Mouse (Mus musculus): ENCODE data around the gene Abhd17a. TPM values are rescaled to one million over a fixed set of nuclear protein-coding genes. Genes with fewer than 3 reads are reported as not detected.

Gene Abhd17a
- polyA plus RNA-seq, 1 experiment from 2014 or later, result 105 TPM

- no peak overlapping the region for H3K27ac ChIP-seq (ENCODE audit: low read length)
- H3K36me3 ChIP-seq (ENCODE audit: insufficient read depth, low read length), result no peaks in the 10 kb centered on the region
- WGBS, result 93% methylated on average over 29 of the region's 29 CpGs
- no peak overlapping the region for H3K9ac ChIP-seq (replicated peaks; ENCODE audit: low read depth)
- no peaks in the 10 kb centered on the region for H3K9me3 ChIP-seq (ENCODE audit: low read length)
- DNase-seq (ENCODE audit: low spot score) (no peak), ATAC-seq (no peak)
- H3K4me3 ChIP-seq (ENCODE audit: low read depth, low read length), result no peak overlapping the region
- no peaks in the 10 kb centered on the region for H3K27me3 ChIP-seq (replicated peaks; ENCODE audit: insufficient read depth, low read length)
- H3K4me1 ChIP-seq (ENCODE audit: insufficient read depth, low read depth, low read length), result peaks cover 11% of the 10 kb centered on the region; the same call in 1 of the 2 replicates
- no peak for TF ChIP-seq CTCF (IDR thresholded peaks at IDR 0.05)
- no peak for TF ChIP-seq EP300 (IDR thresholded peaks at IDR 0.05)
- no peak overlapping the region for H3K4me2 ChIP-seq (replicated peaks; ENCODE audit: low read depth, low read length)
Observed at GRCm38 (mm10) chr10:80568876-80569275, 21.3 kb downstream of the Abhd17a start.

GRCm38 (mm10) chr10:80566375-80567092, 23.6 kb downstream of the Abhd17a start:
- H3K27me3 ChIP-seq (replicated peaks; ENCODE audit: insufficient read depth, low read length), result no peaks in the 10 kb centered on the region
- H3K9ac ChIP-seq (replicated peaks; ENCODE audit: low read depth), result no peak overlapping the region
- peaks cover 14% of the 10 kb centered on the region; the same call in 1 of the 2 replicates for H3K4me1 ChIP-seq (ENCODE audit: insufficient read depth, low read depth, low read length)
- DNase-seq (ENCODE audit: low spot score) (peak; percentile 84), ATAC-seq (peak; percentile 48)
- peak; percentile 97 for TF ChIP-seq CTCF (IDR thresholded peaks at IDR 0.05)
- TF ChIP-seq EP300 (IDR thresholded peaks at IDR 0.05), result no peak
- no peak overlapping the region for H3K27ac ChIP-seq (ENCODE audit: low read length)
- 30% methylated on average over 17 of the region's 17 CpGs for WGBS
- no peak overlapping the region for H3K4me3 ChIP-seq (ENCODE audit: low read depth, low read length)
- no peaks in the 10 kb centered on the region for H3K36me3 ChIP-seq (ENCODE audit: insufficient read depth, low read length)
- no peaks in the 10 kb centered on the region for H3K9me3 ChIP-seq (ENCODE audit: low read length)
- H3K4me2 ChIP-seq (replicated peaks; ENCODE audit: low read depth, low read length), result no peak overlapping the region

GRCm38 (mm10) chr10:80561116-80561944, 28.8 kb downstream of the Abhd17a start, which contains the start of gene Rexo1:
Gene Rexo1 (minus strand): TSS chr10:80561560.
- TF ChIP-seq CTCF (IDR thresholded peaks at IDR 0.05) (peak; percentile 89), EP300 (IDR thresholded peaks at IDR 0.05) (peak; percentile 79)
- peak within 1 kb of the TSS; percentile 79 for H3K4me2 ChIP-seq (replicated peaks; ENCODE audit: low read depth, low read length)
- H3K36me3 ChIP-seq (ENCODE audit: insufficient read depth, low read length), result no peaks in the 10 kb centered on the region
- peak; percentile 88 for ATAC-seq
- WGBS, result 1% methylated on average over 71 of the region's 72 CpGs
- H3K4me1 ChIP-seq (ENCODE audit: insufficient read depth, low read depth, low read length), result peaks cover 23% of the 10 kb centered on the region; the same call in 1 of the 2 replicates
- H3K27me3 ChIP-seq (replicated peaks; ENCODE audit: insufficient read depth, low read length), result no peaks in the 10 kb centered on the region
- peak within 1 kb of the TSS; percentile 93 for H3K9ac ChIP-seq (replicated peaks; ENCODE audit: low read depth)
- DNase-seq (ENCODE audit: low spot score), result peak; percentile 96
- peak within 1 kb of the TSS; percentile 90 for H3K27ac ChIP-seq (ENCODE audit: low read length)
- no peaks in the 10 kb centered on the region for H3K9me3 ChIP-seq (ENCODE audit: low read length)
- peak within 1 kb of the TSS; percentile 99 for H3K4me3 ChIP-seq (ENCODE audit: low read depth, low read length)

GRCm38 (mm10) chr10:80560621-80561020, 29.5 kb downstream of the Abhd17a start:
- ATAC-seq, result no peak
- peak overlapping the region; percentile 99 for H3K4me3 ChIP-seq (ENCODE audit: low read depth, low read length)
- H3K4me1 ChIP-seq (ENCODE audit: insufficient read depth, low read depth, low read length), result peaks cover 23% of the 10 kb centered on the region; the same call in 1 of the 2 replicates
- no peaks in the 10 kb centered on the region for H3K27me3 ChIP-seq (replicated peaks; ENCODE audit: insufficient read depth, low read length)
- H3K9me3 ChIP-seq (ENCODE audit: low read length), result no peaks in the 10 kb centered on the region
- WGBS, result 1% methylated on average over 13 of the region's 13 CpGs
- no peaks in the 10 kb centered on the region for H3K36me3 ChIP-seq (ENCODE audit: insufficient read depth, low read length)
- peak; percentile 50 for DNase-seq (ENCODE audit: low spot score)
- peak overlapping the region; percentile 79 for H3K4me2 ChIP-seq (replicated peaks; ENCODE audit: low read depth, low read length)
- no peak for TF ChIP-seq CTCF (IDR thresholded peaks at IDR 0.05)
- TF ChIP-seq EP300 (IDR thresholded peaks at IDR 0.05), result no peak
- H3K27ac ChIP-seq (ENCODE audit: low read length), result no peak overlapping the region
- peak overlapping the region; percentile 93 for H3K9ac ChIP-seq (replicated peaks; ENCODE audit: low read depth)

GRCm38 (mm10) chr10:80559431-80559830, 30.7 kb downstream of the Abhd17a start:
- Histone ChIP-seq H3K4me1 (ENCODE audit: insufficient read depth, low read depth, low read length) (peaks cover 23% of the 10 kb centered on the region; the same call in 1 of the 2 replicates), H3K4me2 (replicated peaks; ENCODE audit: low read depth, low read length) (no peak overlapping the region), H3K27me3 (replicated peaks; ENCODE audit: insufficient read depth, low read length) (no peaks in the 10 kb centered on the region), H3K9me3 (ENCODE audit: low read length) (no peaks in the 10 kb centered on the region), H3K27ac (ENCODE audit: low read length) (no peak overlapping the region), H3K4me3 (ENCODE audit: low read depth, low read length) (no peak overlapping the region), H3K9ac (replicated peaks; ENCODE audit: low read depth) (no peak overlapping the region), H3K36me3 (ENCODE audit: insufficient read depth, low read length) (no peaks in the 10 kb centered on the region)
- no peak for TF ChIP-seq CTCF (IDR thresholded peaks at IDR 0.05)
- TF ChIP-seq EP300 (IDR thresholded peaks at IDR 0.05), result no peak
- no peak for ATAC-seq
- WGBS, result 89% methylated on average over 7 of the region's 7 CpGs
- DNase-seq (ENCODE audit: low spot score), result no peak

GRCm38 (mm10) chr10:80557346-80557965, 32.7 kb downstream of the Abhd17a start:
- WGBS, result 20% methylated on average over 5 of the region's 5 CpGs
- DNase-seq (ENCODE audit: low spot score), result peak; percentile 81
- Histone ChIP-seq H3K36me3 (ENCODE audit: insufficient read depth, low read length) (no peaks in the 10 kb centered on the region), H3K27ac (ENCODE audit: low read length) (peak overlapping the region; percentile 59), H3K4me1 (ENCODE audit: insufficient read depth, low read depth, low read length) (peaks cover 23% of the 10 kb centered on the region; the same call in 1 of the 2 replicates), H3K27me3 (replicated peaks; ENCODE audit: insufficient read depth, low read length) (no peaks in the 10 kb centered on the region), H3K9me3 (ENCODE audit: low read length) (no peaks in the 10 kb centered on the region), H3K4me2 (replicated peaks; ENCODE audit: low read depth, low read length) (no peak overlapping the region), H3K4me3 (ENCODE audit: low read depth, low read length) (no peak overlapping the region), H3K9ac (replicated peaks; ENCODE audit: low read depth) (no peak overlapping the region)
- TF ChIP-seq EP300 (IDR thresholded peaks at IDR 0.05) (no peak), CTCF (IDR thresholded peaks at IDR 0.05) (peak; percentile 86)
- peak; percentile 60 for ATAC-seq
